Mouse (Mus musculus) hindbrain, postnatal 0 days (tissue): ENCODE data around the gene Nme7. TPM values are rescaled to one million over a fixed set of nuclear protein-coding genes. Genes with fewer than 3 reads are reported as not detected.

Experiments used
- ATAC-seq: fragments of 200-750 bp; cut with Nextera tagmentation; 2 replicates; pipeline ENCODE4 v1.8.0; 2017; ENCODE audit warnings: mild to moderate bottlenecking, moderate TSS enrichment, moderate library complexity
- DNase-seq: peaks from one replicate; pipeline ENCODE4 v3.0.0-alpha.2; 2015; ENCODE audit warnings: low spot score
- H3K27ac ChIP-seq: fragments of 300-500 bp; sonication (generic); 2 replicates; pipeline ENCODE4 v1.5.1; 2014; ENCODE audit warnings: mild to moderate bottlenecking
- H3K27me3 ChIP-seq: fragments of 300-500 bp; sonication (generic); 2 replicates; pipeline ENCODE4 v1.6.1; 2014; ENCODE audit warnings: low read length, mixed read lengths; ENCODE audit not compliant: insufficient read depth
- H3K36me3 ChIP-seq: fragments of 300-500 bp; sonication (generic); 2 replicates; pipeline ENCODE4 v1.6.1; 2014; ENCODE audit warnings: low read length, mixed read lengths; ENCODE audit not compliant: insufficient read depth
- H3K4me1 ChIP-seq: fragments of 300-500 bp; sonication (generic); 2 replicates; pipeline ENCODE4 v1.6.1; 2014; ENCODE audit warnings: antibody characterized with exemption, low read length, mixed read lengths; ENCODE audit not compliant: insufficient read depth
- H3K4me2 ChIP-seq: fragments of 300-500 bp; sonication (generic); 2 replicates; pipeline ENCODE4 v1.6.1; 2014; ENCODE audit warnings: low read depth, mild to moderate bottlenecking, low read length, moderate library complexity, mixed read lengths
- H3K4me3 ChIP-seq: fragments of 300-500 bp; sonication (generic); 2 replicates; pipeline ENCODE4 v1.5.1; 2014; ENCODE audit warnings: low read length
- H3K9ac ChIP-seq: fragments of 300-500 bp; sonication (generic); replicated peaks from 2 replicates; pipeline ENCODE4 v1.6.1; 2014; ENCODE audit warnings: mild to moderate bottlenecking, low read length, moderate library complexity, mixed read lengths
- H3K9me3 ChIP-seq: fragments of 300-500 bp; sonication (generic); 2 replicates; pipeline ENCODE4 v1.6.1; 2016; ENCODE audit warnings: low read length, mixed read lengths
- CTCF ChIP-seq: IDR thresholded peaks from 2 replicates; pipeline ENCODE4 v1.5.1; 2016; ENCODE audit warnings: antibody characterized with exemption, control low read depth, low read depth
- WGBS: fragments of 180-500 bp; shearing (Covaris S2); extraction: QIAGEN DNeasy Blood & Tissue Kit; methylation state at CpG from one replicate; pipeline ENCODE4 v1.1.7; 2014; 5-methylcytosine and 5-hydroxymethylcytosine counted together
- polyA plus RNA-seq: library from polyadenylated mRNA; unstranded; fragments of >200 nt; fragmentation: Nextera tagmentation; extraction: Ambion mirVana; gene quantifications from 2 replicates; pipeline ENCODE4 v1.2.1, GENCODE M21; 2015
- total RNA-seq: library from RNA; depleted of rRNA; stranded (reverse); fragments of >200 nt; gene quantifications from 2 replicates; pipeline ENCODE4 v1.2.3, GENCODE M21; 2014

Gene Nme7
- total and polyA plus RNA-seq, 2 experiments from 2014 or later, result 19.7 to 24.8 TPM

DNA sequence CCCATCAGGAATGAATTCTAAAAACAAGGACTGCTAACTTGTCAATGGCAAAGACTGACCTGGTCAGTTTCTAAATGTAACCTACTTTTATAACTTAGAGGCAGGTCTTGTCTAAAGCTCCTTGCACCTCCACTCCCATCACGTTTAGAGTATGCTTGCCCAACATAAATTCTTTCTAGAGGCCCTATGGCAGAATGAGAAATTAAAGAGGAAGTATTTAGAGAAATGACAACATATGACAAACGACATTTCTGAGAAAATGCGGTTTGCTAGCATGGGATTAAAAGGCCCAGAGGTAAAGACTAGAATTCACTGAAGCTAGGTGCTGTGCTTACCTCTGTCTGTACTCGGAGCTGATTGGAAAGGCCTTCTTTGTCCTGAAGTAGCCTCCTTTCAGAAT, 2.0 kb upstream of the Nme7 start:
- no peak overlapping the region for H3K27ac ChIP-seq
- no peak overlapping the region for H3K4me2 ChIP-seq
- ATAC-seq (no peak), DNase-seq (no peak)
- no peak overlapping the region for H3K4me3 ChIP-seq
- H3K9me3 ChIP-seq, result no peaks in the 10 kb centered on the region
- TF ChIP-seq CTCF, result no peak
- H3K4me1 ChIP-seq, result no peaks in the 10 kb centered on the region
- 94% methylated on average over 4 of the region's 4 CpGs for WGBS
- H3K27me3 ChIP-seq, result no peaks in the 10 kb centered on the region
- no peak overlapping the region for H3K9ac ChIP-seq
- peaks cover 36% of the 10 kb centered on the region for H3K36me3 ChIP-seq

GRCm38 (mm10) chr1:164307124-164307751, 3.3 kb downstream of the Nme7 start, which contains the start of gene Blzf1:
TSS of gene Blzf1 (minus strand) at chr1:164307489.
- H3K27ac ChIP-seq, result peak within 1 kb of the TSS; percentile 86
- H3K4me1 ChIP-seq, result no peaks in the 10 kb centered on the region
- TF ChIP-seq CTCF, result no peak
- ATAC-seq (peak; percentile 99), DNase-seq (peak; percentile 100)
- H3K4me3 ChIP-seq, result peak within 1 kb of the TSS; percentile 80
- under 1% methylated on average over 35 of the region's 35 CpGs for WGBS
- no peaks in the 10 kb centered on the region for H3K27me3 ChIP-seq
- H3K4me2 ChIP-seq, result peak within 1 kb of the TSS; percentile 96
- H3K9ac ChIP-seq, result peak within 1 kb of the TSS; percentile 73
- peaks cover 5% of the 10 kb centered on the region; the same call in 1 of the 2 replicates for H3K36me3 ChIP-seq
- no peaks in the 10 kb centered on the region for H3K9me3 ChIP-seq

DNA sequence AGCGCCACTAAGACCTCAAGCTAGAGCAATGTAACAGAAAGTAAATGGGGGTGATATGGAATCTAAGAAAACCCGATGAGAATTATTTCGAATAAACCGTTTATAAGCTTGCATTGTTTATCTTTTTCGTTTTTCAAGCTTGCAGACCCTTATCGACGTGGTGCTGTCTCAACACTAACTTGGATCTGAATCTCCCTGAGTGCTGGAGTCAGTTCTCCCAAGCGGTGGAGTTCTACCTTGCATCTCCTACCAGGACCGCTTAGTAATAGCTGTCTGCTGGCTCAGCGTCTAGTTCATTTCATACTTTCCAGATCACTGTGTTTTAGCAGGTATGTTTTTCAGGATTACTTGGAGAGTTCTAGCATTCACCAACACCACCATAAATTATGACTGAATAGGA, 4.0 kb downstream of the Nme7 start:
- DNase-seq (no peak), ATAC-seq (peak; percentile 10; the same call in 1 of the 2 replicates)
- H3K4me1 ChIP-seq, result no peaks in the 10 kb centered on the region
- peak overlapping the region; percentile 96 for H3K4me2 ChIP-seq
- no peak for TF ChIP-seq CTCF
- 11% methylated on average over 10 of the region's 10 CpGs for WGBS
- no peaks in the 10 kb centered on the region for H3K36me3 ChIP-seq
- H3K4me3 ChIP-seq, result peak overlapping the region; percentile 80
- no peaks in the 10 kb centered on the region for H3K9me3 ChIP-seq
- no peaks in the 10 kb centered on the region for H3K27me3 ChIP-seq
- H3K27ac ChIP-seq, result peak overlapping the region; percentile 56
- peak overlapping the region; percentile 61 for H3K9ac ChIP-seq

DNA sequence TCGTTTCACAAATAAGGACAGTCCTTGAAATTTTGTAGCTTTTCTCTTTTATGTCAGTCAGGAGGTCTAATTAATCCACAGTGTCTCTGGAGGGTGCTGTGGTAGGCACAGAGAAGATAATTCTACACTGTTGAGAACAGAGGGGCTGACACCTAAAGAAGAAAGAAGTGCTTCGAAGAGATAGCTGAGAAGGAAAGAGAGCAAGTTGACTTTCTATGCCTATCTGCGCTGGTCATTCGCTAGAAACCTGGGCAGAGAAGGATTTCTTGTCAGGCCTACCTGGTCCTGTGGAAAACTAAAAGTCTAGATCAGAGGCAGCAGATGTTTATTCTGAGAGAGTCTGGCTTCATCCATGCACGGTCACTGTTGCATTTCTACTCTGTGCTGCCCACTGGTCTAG, 10.2 kb downstream of the Nme7 start:
- Histone ChIP-seq H3K9ac (no peak overlapping the region), H3K27ac (no peak overlapping the region), H3K4me3 (no peak overlapping the region), H3K36me3 (no peaks in the 10 kb centered on the region), H3K27me3 (no peaks in the 10 kb centered on the region), H3K4me2 (no peak overlapping the region), H3K4me1 (no peaks in the 10 kb centered on the region), H3K9me3 (no peaks in the 10 kb centered on the region)
- WGBS, result 94% methylated on average over 5 of the region's 5 CpGs
- DNase-seq (no peak), ATAC-seq (no peak)
- TF ChIP-seq CTCF, result no peak

GRCm38 (mm10) chr1:164315266-164315665, 11.3 kb downstream of the Nme7 start:
- Histone ChIP-seq H3K9ac (no peak overlapping the region), H3K27me3 (no peaks in the 10 kb centered on the region), H3K4me1 (no peaks in the 10 kb centered on the region), H3K4me3 (no peak overlapping the region), H3K4me2 (no peak overlapping the region), H3K27ac (no peak overlapping the region), H3K36me3 (no peaks in the 10 kb centered on the region), H3K9me3 (no peaks in the 10 kb centered on the region)
- 72% methylated on average over 8 of the region's 8 CpGs for WGBS
- peak; percentile 66 for DNase-seq
- 0 out of 2 replicates have a peak, but pooled peaks have one; percentile 34 for ATAC-seq
- peak; percentile 73 for TF ChIP-seq CTCF

DNA sequence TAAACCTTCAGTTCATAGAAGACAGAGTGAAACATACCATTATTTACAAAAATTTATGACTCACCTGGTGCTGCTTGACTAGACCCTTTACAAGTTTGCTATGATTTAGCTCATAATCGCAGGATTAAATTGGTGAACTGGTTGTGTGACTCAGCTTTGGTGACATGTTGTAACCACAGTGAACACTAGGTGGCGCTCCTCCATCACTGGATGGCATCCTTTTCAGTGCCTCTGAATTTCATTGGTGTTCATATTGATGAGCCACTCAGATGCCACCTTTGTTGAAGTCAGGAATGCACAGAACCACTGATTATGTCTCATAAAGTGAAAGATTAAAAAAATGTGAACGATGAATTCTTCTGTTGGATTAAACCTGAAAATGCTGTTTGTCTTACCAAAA, 12.8 kb downstream of the Nme7 start:
- Histone ChIP-seq H3K27ac (no peak overlapping the region), H3K36me3 (no peaks in the 10 kb centered on the region), H3K4me2 (no peak overlapping the region), H3K4me1 (no peaks in the 10 kb centered on the region), H3K27me3 (no peaks in the 10 kb centered on the region), H3K9ac (no peak overlapping the region), H3K4me3 (no peak overlapping the region), H3K9me3 (no peaks in the 10 kb centered on the region)
- peak; percentile 99 for TF ChIP-seq CTCF
- WGBS, result 32% methylated on average over 3 of the region's 3 CpGs
- ATAC-seq (peak; percentile 64), DNase-seq (peak; percentile 90)

DNA sequence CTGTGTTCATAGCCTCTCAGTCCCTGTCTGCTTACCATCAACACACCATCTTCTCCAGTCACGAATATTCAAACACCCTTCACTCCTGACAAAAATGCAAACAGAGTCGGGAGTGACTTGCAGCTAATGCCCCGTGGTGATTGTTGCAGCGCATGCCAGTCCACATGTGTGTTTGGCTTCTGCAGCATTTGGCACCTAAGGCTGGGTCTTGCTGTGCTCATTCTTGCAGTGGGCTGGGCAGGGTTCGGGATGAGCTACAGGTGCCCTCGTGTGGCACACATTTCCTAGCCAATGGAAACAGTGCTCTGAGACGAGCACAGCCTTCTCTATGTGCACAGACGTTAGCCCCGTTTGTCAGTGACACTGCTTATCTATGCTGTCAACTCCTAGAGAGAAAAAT, 13.3 kb downstream of the Nme7 start:
- H3K27ac ChIP-seq, result no peak overlapping the region
- no peak for TF ChIP-seq CTCF
- WGBS, result 69% methylated on average over 9 of the region's 9 CpGs
- no peak overlapping the region for H3K4me3 ChIP-seq
- no peaks in the 10 kb centered on the region for H3K9me3 ChIP-seq
- no peaks in the 10 kb centered on the region for H3K36me3 ChIP-seq
- DNase-seq (no peak), ATAC-seq (no peak)
- H3K27me3 ChIP-seq, result no peaks in the 10 kb centered on the region
- no peak overlapping the region for H3K9ac ChIP-seq
- H3K4me2 ChIP-seq, result no peak overlapping the region
- no peaks in the 10 kb centered on the region for H3K4me1 ChIP-seq
